Mouse (Mus musculus) WW6 (cell line): ENCODE data around the gene Klhl42.

Experiments
- DNase-seq: peaks from one replicate; pipeline ENCODE4 v3.0.0-alpha.2; 2013; ENCODE audit warnings: low read depth, low spot score

The Klhl42 gene

GRCm38 (mm10) chr6:147087736-147088135, 3.4 kb upstream of the Klhl42 start:
- no peak for DNase-seq

GRCm38 (mm10) chr6:147088517-147088916, 2.7 kb upstream of the Klhl42 start:
- DNase-seq, result no peak

- DNase-seq, result no peak
Measured at GRCm38 (mm10) chr6:147090191-147090590, 988 bp upstream of the Klhl42 start.

DNA sequence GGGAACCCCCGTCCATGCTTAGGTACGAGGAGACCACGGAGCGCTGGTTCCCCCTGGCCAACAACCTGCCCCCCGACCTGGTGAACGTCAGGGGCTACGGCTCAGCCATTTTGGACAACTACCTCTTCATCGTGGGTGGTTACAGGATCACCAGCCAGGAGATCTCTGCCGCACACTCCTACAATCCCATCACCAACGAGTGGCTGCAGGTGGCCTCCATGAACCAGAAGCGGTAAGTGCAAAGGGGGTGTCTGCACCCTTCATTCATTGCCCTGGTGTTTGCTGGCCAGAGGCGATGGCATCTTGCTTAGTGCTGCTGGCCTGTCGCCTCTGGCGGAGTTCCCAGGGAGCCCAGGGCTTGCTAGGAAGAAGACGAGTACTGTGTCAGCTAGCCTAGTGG, 957 bp downstream of the Klhl42 start:
- DNase-seq, result no peak

DNA sequence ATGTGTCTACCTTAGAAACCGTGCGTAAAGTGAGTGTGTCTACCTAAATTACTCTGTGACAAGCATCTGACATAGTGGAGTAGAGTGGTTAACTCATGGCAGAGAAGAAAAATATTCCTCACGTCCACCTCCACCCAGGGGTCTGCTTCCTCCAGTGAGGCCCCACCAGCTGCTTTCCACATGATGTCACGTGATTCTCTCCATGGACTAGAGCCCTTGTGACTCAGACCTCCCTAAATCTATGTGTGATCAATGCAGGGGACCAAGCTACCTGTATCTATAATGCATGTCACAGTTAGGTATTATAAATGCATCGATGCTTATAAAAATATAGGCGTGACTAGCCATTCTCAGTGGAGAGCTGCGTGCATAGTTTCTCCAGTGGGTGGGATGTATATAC, 3.6 kb downstream of the Klhl42 start:
- no peak for DNase-seq

DNA sequence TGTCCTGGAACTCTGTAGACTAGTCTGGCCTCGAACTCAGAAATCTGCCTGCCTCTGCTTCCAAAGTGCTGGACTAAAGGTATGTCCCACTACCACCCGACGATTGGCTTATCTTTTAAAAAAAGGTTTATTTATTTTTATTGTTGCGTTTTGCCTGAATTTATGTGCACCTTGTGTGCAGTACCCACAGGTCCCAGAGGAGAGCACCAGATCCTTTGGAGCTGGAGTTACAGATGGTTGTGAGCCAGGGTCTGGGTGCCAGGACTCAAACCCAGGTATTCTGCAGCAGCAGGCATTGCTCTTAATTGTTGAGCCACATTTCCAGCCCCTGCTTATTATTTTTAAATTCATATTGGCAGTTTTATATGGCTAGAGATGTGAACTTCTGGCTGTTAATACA, 4.9 kb downstream of the Klhl42 start:
- DNase-seq, result no peak

GRCm38 (mm10) chr6:147096934-147097333, 5.8 kb downstream of the Klhl42 start:
- no peak for DNase-seq

- no peak for DNase-seq
Measured at GRCm38 (mm10) chr6:147097346-147097929, 6.3 kb downstream of the Klhl42 start.

DNA sequence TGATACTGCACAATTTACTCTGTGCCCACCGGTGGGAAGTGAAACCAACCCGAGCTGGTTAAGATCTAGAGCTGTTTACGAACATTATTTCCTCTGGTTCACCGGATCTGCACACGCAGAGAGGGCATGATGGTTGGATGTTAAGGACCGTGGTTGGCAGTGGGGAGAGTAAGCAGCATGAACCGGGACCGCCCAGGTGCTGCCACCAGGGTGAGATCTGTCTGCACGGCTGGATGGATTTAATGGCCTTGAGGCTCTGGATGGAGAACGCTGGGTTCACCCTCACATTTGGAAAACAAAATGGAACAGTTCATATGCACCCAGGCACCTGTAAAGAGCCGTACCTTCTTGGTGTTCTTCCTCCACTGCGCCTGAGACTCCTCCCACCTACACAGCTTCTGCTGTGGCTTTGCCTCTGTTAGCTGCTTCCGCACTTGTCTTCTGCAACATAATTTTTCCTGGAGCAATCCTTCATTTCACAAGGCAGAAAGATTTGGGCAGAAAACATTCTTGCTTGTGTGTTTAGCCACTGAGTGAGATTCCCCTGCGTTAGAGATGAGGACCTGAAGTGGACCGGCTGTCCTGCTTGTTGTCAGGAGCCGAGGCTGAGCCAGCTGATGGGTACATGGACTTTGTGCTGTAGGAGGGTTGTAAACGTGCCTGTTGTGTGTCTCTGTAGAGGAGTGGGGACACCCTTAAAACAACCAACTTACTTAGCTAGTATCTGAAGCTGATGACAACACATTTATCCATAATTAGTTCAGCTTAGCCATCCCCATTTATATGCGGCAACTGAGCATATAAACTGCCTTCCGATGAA, 8.5 kb downstream of the Klhl42 start:
- no peak for DNase-seq

DNA sequence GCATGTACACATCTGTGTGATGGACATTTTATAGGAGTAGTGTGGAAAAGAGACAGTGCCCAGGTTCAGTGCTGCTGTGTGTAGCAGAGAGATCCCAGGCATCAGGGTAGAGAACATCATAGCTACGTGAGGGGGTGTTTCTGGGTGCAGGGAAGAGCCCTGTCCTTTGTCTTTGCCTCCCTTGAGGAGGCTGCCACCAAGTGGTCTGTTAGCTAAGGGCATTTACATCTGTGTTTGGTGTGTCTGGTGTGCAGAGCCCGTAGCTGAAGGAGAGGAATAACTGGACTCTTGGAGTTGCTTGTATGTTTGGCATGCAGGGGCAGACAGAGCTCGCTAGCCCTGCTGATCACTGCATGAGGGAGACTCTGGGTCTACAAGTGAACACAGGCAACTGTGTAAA, 11.1 kb downstream of the Klhl42 start:
- DNase-seq, result no peak

DNA sequence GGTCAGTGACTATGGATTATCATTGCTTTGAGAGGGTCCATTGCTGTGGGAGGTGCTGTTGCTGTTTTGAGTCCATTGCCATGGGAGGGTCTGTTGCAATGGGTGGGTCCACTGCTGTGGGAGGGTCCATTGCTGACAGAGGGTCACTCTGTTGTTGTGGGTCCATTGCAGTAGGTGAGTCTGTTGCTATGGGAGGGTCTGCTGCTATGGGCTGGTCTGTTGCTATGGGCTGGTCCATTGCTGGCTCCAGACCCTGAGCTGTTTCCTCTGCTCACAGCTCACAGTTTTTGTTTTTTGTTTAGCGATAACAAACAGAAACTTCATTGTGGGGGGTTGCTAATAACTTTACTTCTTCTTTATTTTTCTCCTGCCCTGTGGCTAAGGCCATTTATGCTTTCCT, 14.3 kb downstream of the Klhl42 start:
- DNase-seq, result no peak

GRCm38 (mm10) chr6:147106716-147107115, 15.5 kb downstream of the Klhl42 start:
- DNase-seq, result no peak

DNA sequence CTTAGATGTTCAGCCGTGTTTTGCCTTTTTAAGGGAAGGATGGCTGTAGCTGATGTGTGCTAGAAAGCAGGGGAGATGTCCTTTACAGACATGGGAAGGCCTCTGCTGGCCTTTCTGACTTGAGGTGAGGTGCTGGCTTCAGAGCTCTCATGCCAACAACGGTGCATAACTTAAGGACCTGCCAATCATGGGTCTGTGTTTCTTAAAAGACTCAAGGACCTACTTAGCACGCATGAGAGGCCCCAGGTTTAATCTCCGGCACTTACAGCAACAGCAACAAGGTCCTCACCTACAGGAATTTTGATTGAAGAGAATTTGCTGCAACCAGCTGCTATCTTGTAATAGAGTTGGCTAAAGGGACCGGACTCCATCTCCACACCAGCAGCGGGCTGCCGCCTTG, 18.1 kb downstream of the Klhl42 start:
- DNase-seq, result no peak

DNA sequence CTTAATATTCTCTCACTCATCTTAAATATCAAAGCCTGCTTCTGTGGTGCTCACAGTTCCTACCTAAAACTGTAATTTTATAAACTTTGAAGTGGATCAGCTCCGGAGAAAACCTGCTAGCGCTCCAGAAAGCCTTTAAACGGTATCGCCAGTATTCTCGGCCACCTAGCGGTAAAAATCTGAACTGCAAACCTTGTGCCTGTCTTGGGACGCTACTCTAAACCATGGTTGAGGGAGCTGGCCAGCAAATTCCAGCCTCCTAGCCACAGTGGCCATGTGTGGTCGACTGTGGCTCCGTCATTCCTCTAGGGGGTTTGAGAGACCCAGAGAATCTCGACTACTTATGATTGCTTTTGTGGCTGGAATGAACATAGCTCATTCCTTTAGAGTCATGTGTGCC, 25.4 kb downstream of the Klhl42 start:
- DNase-seq, result peak; percentile 54

DNA sequence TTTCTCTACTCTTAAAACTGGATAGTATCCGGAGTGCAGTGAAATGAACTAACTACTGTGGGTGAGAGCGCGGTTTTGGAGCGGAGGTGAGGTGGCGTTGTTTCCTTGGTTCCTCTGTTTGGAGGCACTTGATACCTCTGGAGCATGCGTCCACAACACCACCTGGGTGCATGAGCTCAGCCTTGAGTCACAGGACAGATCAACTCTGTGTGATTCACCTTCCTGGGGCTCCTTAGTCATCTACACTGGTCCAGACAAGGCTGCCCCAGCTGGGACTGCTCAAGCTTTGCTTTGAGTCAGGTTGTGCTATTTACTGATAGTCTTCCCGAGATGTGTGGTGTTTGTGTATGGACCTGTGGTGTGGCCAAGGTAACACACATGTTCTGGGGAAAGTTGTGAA, 26.6 kb downstream of the Klhl42 start:
- no peak for DNase-seq

DNA sequence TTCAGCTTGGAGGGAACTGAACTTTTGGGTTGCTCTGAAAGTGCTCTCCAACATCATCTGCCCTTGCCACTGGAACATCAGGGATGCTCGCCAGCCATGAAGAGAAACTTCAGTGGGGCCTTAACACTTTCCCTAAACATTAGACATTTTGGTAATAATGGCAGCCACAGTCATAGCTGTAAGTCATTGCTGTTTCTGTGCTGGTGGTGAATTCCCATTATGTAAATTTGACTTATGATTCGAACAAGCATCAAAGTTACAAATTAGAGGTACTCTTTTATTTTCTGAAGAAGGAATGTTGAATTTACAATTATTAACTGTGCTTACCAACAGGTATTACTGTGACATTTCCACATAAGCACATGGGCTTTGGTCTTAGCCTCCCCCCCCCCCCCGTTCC, 27.0 kb downstream of the Klhl42 start:
- no peak for DNase-seq

DNA sequence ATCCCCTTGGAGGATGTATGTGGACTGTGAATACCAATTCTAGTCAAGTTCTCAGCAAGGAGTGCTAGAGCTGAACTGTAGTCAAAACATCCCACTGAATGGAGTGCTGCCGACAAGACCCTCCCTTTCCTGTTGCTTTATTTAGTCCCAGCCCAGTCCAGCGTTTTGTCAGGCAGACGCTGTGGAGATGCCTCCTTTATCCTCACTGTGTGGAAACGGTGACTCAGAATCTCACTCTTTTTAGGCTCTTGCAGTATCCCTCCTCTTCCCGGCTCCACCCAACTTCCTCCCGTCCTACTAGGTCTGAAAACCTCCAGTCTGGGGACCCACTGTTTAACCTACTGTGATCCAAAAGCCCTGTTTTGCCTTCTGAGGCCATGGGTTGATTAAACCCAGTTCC, 30.1 kb downstream of the Klhl42 start:
- no peak for DNase-seq

DNA sequence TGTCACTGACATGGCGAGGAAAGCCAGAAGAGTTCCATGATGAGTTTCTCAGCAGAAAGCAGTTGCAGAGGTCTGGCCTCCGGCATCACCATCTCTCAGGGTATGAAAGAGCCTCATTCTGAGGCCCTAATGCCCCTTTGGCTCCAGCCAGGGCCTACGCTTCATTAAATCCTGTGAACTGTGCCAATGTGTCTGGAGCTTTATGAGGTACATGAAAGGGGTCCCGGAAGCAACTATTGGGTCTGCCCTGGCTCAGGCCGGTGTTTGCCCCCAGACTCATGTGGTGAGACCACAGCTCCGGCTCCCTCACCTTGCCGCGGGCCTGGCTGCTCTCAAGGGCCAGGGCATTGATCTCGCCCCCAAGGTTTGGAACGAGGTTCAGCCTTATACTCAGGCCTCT, 36.1 kb downstream of the Klhl42 start:
- no peak for DNase-seq

DNA sequence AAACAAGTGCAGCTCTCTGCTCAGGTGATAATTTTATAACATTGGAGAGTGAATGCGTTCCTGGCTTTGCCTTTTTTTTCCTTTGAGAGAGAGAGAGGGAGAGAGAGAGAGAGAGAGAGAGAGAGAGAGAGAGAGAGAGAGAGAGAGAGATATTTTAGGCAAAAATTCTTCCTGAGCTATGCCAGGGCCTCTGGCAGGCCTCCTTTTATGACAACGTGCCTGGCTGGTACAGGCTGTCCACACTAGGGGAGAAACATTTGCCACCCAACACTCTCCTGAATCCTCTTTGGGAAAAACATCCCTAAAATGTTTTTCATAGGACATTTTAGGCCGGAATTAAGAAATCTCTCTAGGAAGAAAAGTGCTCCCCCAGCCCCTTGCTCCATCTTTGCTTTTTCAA, 47.1 kb downstream of the Klhl42 start:
- no peak for DNase-seq

GRCm38 (mm10) chr6:147140600-147141154, 49.5 kb downstream of the Klhl42 start:
- DNase-seq, result no peak

DNA sequence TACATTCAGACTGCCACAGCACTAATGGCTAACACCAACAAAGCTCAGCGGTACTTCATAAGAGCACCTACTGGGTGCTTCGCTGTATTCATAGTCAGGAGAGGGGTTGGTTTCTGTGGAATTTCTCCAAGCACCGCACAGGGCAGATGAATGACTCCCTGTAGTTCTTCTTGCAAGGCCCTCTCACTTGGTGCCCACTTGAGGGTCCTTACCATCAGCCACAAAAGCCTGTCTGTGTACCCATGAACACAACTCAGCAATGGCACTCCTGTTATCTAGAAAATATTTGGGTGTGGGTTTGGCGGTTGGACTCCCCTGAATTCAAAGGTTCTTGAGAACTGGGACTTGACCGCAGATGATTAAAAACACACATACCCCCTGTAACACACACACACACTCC, 53.5 kb downstream of the Klhl42 start:
- DNase-seq, result no peak

DNA sequence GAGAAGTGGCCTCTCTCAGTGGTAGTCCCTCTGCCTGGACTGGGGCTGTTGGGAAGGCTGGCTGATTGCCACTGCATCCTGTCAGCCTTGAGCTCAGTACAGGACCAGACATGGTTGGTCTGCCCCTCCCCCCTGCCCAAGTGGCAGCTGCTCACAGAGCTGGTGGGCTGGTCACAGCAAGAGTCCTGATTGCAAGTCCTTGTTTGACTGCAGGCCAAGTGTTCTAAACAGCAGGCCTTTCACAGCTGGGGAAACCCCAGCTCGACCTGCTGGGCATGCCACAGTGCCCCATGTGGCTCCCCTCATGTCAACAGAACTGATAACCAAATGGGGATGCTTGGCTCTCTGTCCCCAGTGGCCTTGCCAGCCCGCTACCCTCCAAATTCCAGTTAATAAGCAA, 54.1 kb downstream of the Klhl42 start:
- no peak for DNase-seq

- DNase-seq, result no peak
Measured at GRCm38 (mm10) chr6:147145753-147146152, 54.6 kb downstream of the Klhl42 start.
